Mouse (Mus musculus) kidney, embryonic 15.5 days (tissue): Measurements from ENCODE around the gene Dock4. TPM values are rescaled to one million over a fixed set of nuclear protein-coding genes. Genes with fewer than 3 reads are reported as not detected.

ENCODE experiments used
- ATAC-seq: fragments of 200-750 bp; cut with Nextera tagmentation; replicated peaks from 2 replicates; pipeline ENCODE4 v1.8.0; 2017; ENCODE audit warnings: moderate TSS enrichment; ENCODE audit not compliant: low FRiP score
- H3K27ac ChIP-seq: fragments of 300-500 bp; sonication (generic); 2 replicates; pipeline ENCODE4 v1.5.1; 2015; ENCODE audit warnings: mild to moderate bottlenecking, inconsistent platforms
- H3K27me3 ChIP-seq: fragments of 300-500 bp; sonication (generic); 2 replicates; pipeline ENCODE4 v1.6.1; 2015; ENCODE audit warnings: inconsistent platforms
- H3K36me3 ChIP-seq: fragments of 300-500 bp; sonication (generic); 2 replicates; pipeline ENCODE4 v1.6.1; 2015; ENCODE audit warnings: inconsistent platforms
- H3K4me1 ChIP-seq: fragments of 300-500 bp; sonication (generic); 2 replicates; pipeline ENCODE4 v1.6.1; 2015; ENCODE audit warnings: inconsistent platforms
- H3K4me2 ChIP-seq: fragments of 300-500 bp; sonication (generic); 2 replicates; pipeline ENCODE4 v1.6.1; 2015; ENCODE audit warnings: moderate library complexity, mild to moderate bottlenecking, inconsistent platforms
- H3K4me3 ChIP-seq: fragments of 300-500 bp; sonication (generic); replicated peaks from 2 replicates; pipeline ENCODE4 v1.5.1; 2015; ENCODE audit warnings: mild to moderate bottlenecking, inconsistent platforms
- H3K9ac ChIP-seq: fragments of 300-500 bp; sonication (generic); 2 replicates; pipeline ENCODE4 v1.6.1; 2015; ENCODE audit warnings: mild to moderate bottlenecking, inconsistent platforms
- H3K9me3 ChIP-seq: fragments of 300-500 bp; sonication (generic); replicated peaks from 2 replicates; pipeline ENCODE4 v1.6.1; 2016; ENCODE audit warnings: inconsistent platforms
- WGBS: fragments of 180-500 bp; shearing (Covaris S2); methylation state at CpG from one replicate; pipeline ENCODE4 v1.1.7; 2015; ENCODE audit warnings: mixed read lengths; 5-methylcytosine and 5-hydroxymethylcytosine counted together
- polyA plus RNA-seq: library from polyadenylated mRNA; unstranded; fragments of >200 nt; fragmentation: Nextera tagmentation; extraction: Ambion mirVana; gene quantifications from 2 replicates; pipeline ENCODE4 v1.2.1, GENCODE M21; 2015

Gene Dock4
- polyA plus RNA-seq, 1 experiment from 2014 or later = 17.0 TPM

DNA sequence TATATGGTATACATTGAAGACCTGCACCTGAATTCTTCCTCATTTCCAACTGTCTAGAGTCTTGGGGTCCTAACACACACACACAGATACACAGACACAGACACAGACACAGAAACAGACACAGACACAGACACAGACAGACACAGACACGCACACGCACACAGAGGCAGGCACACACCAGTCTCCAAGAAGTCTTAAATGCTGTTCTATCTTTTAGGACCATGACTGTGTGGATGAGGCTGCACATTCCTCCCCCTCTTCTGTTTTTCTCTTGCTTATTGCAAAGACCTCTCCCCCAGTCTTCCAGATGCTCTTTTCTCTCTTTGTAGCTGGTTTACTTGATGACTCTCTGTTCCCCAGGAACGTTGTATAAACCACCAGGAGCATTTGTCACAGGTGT lies 443.8 kb downstream of the Dock4 start:
- Histone ChIP-seq H3K4me3 (no peak overlapping the region), H3K27ac (no peak overlapping the region), H3K4me1 (no peaks in the 10 kb centered on the region), H3K9me3 (no peaks in the 10 kb centered on the region), H3K36me3 (no peaks in the 10 kb centered on the region), H3K4me2 (no peak overlapping the region), H3K27me3 (no peaks in the 10 kb centered on the region), H3K9ac (no peak overlapping the region)
- ATAC-seq = no peak
- 84% methylated on average over 3 of the region's 3 CpGs for WGBS

DNA sequence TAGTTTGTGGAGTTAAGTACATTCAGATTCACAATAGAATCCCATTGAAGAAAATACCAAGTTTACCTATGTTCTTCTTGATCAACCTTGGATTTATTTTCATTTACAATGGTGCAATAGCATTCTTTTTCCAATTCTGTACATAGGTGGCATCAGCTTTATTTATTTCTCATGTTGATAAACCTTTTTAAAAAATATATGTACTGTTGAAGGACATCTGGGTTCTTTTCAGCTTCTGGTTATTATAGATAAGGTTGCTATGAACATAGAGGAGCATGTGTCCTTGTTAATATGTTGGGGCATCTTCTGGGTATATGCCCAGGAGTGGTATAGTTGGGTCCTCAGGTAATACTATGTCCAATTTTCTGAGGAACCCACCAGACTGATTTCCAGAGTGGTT lies 445.4 kb downstream of the Dock4 start:
- Histone ChIP-seq H3K9me3 (no peaks in the 10 kb centered on the region), H3K36me3 (no peaks in the 10 kb centered on the region), H3K4me1 (no peaks in the 10 kb centered on the region), H3K4me3 (no peak overlapping the region), H3K27ac (no peak overlapping the region), H3K27me3 (no peaks in the 10 kb centered on the region), H3K4me2 (no peak overlapping the region), H3K9ac (no peak overlapping the region)
- ATAC-seq = no peak

- Histone ChIP-seq H3K36me3 (no peaks in the 10 kb centered on the region), H3K27ac (no peak overlapping the region), H3K27me3 (no peaks in the 10 kb centered on the region), H3K4me2 (no peak overlapping the region), H3K4me1 (no peaks in the 10 kb centered on the region), H3K9me3 (no peaks in the 10 kb centered on the region), H3K4me3 (no peak overlapping the region), H3K9ac (no peak overlapping the region)
- WGBS = 58% methylated on average over 3 of the region's 7 CpGs
- peak; percentile 54; the same call in 1 of the 2 replicates for ATAC-seq
Measured at GRCm38 (mm10) chr12:40893741-40894140, 448.0 kb downstream of the Dock4 start.

GRCm38 (mm10) chr12:40894695-40895094 lies 448.9 kb downstream of the Dock4 start:
- H3K9ac ChIP-seq = no peak overlapping the region
- no peak overlapping the region for H3K4me3 ChIP-seq
- no peaks in the 10 kb centered on the region for H3K36me3 ChIP-seq
- no peaks in the 10 kb centered on the region for H3K27me3 ChIP-seq
- no peak overlapping the region for H3K27ac ChIP-seq
- ATAC-seq = no peak
- H3K4me2 ChIP-seq = no peak overlapping the region
- no peaks in the 10 kb centered on the region for H3K9me3 ChIP-seq
- no peaks in the 10 kb centered on the region for H3K4me1 ChIP-seq
- 90% methylated on average over 5 of the region's 5 CpGs for WGBS

Other genes starting within 250 kb of the Dock4 start
- gene Lsmem1, start 246.5 kb upstream of the Dock4 start, polyA plus RNA-seq = 0.17 and 0.24 TPM in 2 replicates
- gene Ifrd1, start 197.4 kb upstream of the Dock4 start, polyA plus RNA-seq = 102 and 105 TPM in 2 replicates
- gene Zfp277, start 50 bp upstream of the Dock4 start, polyA plus RNA-seq = 38.6 and 40.7 TPM in 2 replicates